ENCODE assay signal across 27 mouse cellular contexts in the genomic region with DNA sequence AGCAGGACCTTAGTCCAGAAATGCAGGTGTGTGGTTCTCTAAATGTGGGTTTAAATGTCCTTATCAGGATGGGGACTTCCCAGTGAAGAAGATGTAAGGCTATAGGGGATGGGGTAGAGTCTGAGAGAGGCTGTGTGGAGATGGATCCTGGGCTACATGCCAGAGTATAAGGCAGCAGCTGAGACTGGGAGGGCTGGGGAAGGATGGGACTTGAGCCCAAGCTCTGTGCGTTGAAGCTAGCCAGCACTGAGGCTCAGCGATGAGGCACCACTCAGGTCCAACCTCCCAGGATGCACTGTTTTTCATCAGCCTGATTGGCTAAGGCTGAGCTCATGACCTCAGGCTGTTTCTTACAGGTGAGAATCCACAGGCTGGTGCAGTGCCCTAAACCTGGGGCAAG. TPM values are rescaled to one million over a fixed set of nuclear protein-coding genes. Genes with fewer than 3 reads are reported as not detected.
DNase-seq lines count a peak whose midpoint lies in the region; ATAC-seq and TF ChIP-seq lines count a peak whose summit lies in the region.
"Had no signal": no experiment of that assay in that cellular context is flagged by ENCODE, and none has a peak within 500 bp of the region (broad histone marks: within the 10 kb centered on the region; RNA-seq: fewer than 3 reads in every experiment).

No protein-coding gene starts in this region.

- no peaks in the 10 kb centered on the region for H3K9me3 ChIP-seq in heart, embryonic 11.5 days (replicated peaks; ENCODE audit: control insufficient read depth, low read length)
- no peaks in the 10 kb centered on the region for H3K9me3 ChIP-seq in lung, embryonic 14.5 days (ENCODE audit: low read depth, low read length)
- H3K9me3 ChIP-seq in lung, embryonic 16.5 days (ENCODE audit: control insufficient read depth, low read length): no peaks in the 10 kb centered on the region
- H3K9me3 ChIP-seq: embryonic facial prominence, embryonic 13.5 days; embryonic facial prominence, embryonic 15.5 days; forebrain, embryonic 10.5 days; forebrain, embryonic 12.5 days had no signal

- H3K4me2 ChIP-seq in heart, embryonic 11.5 days: no peak overlapping the region
- no peak overlapping the region for H3K4me2 ChIP-seq in lung, embryonic 14.5 days
- no peak overlapping the region for H3K4me2 ChIP-seq in lung, embryonic 16.5 days (ENCODE audit: low read depth, low read length)
- H3K4me2 ChIP-seq: embryonic facial prominence, embryonic 13.5 days; embryonic facial prominence, embryonic 15.5 days; forebrain, embryonic 12.5 days had no signal

- peak; percentile 77 for DNase-seq in heart, adult 11 months
- DNase-seq in lung, embryonic 14.5 days: peak; percentile 63
- no peak for DNase-seq in lung, postnatal 4 days
- DNase-seq in lung, postnatal 25 days (ENCODE audit: low spot score): no peak
- peak; percentile 31 for DNase-seq in brain, embryonic 14.5 days (ENCODE audit: low read depth)
- no peak for DNase-seq in spleen, adult 18-20 months
- DNase-seq: adrenal gland, adult 8-10 months; adrenal gland, postnatal 14 days; adrenal gland, postnatal 36 days; cerebellum, adult 11 months; cerebellum, adult 18-20 months; cerebellum, adult 8-10 months; cerebellum, adult 9-11 months; cerebellum, postnatal 14 days; cerebellum, postnatal 36 days; embryo, embryonic 11 days had no signal

- no peaks in the 10 kb centered on the region for H3K4me1 ChIP-seq in heart, embryonic 11.5 days (ENCODE audit: control insufficient read depth, insufficient read depth, low read length)
- H3K4me1 ChIP-seq in lung, embryonic 14.5 days (ENCODE audit: insufficient read depth): no peaks in the 10 kb centered on the region
- H3K4me1 ChIP-seq in lung, embryonic 16.5 days (replicated peaks; ENCODE audit: control insufficient read depth, insufficient read depth, low read length): no peaks in the 10 kb centered on the region
- H3K4me1 ChIP-seq: embryonic facial prominence, embryonic 13.5 days; embryonic facial prominence, embryonic 15.5 days; forebrain, embryonic 10.5 days; forebrain, embryonic 12.5 days had no signal

- H3K9ac ChIP-seq in heart, embryonic 11.5 days (ENCODE audit: low read depth, low read length): no peak overlapping the region
- H3K9ac ChIP-seq in lung, embryonic 14.5 days: no peak overlapping the region
- H3K9ac ChIP-seq in lung, embryonic 16.5 days (ENCODE audit: low read length): no peak overlapping the region
- H3K9ac ChIP-seq: embryonic facial prominence, embryonic 13.5 days; embryonic facial prominence, embryonic 15.5 days; forebrain, embryonic 12.5 days had no signal

- no peak overlapping the region for H3K4me3 ChIP-seq in heart, embryonic 11.5 days (ENCODE audit: low read depth, low read length)
- no peak overlapping the region for H3K4me3 ChIP-seq in lung, embryonic 14.5 days (ENCODE audit: low read depth, low read length)
- no peak overlapping the region for H3K4me3 ChIP-seq in lung, embryonic 16.5 days (ENCODE audit: low read length)
- H3K4me3 ChIP-seq: embryonic facial prominence, embryonic 13.5 days; embryonic facial prominence, embryonic 15.5 days; erythroblast, embryonic 14.5 days; forebrain, embryonic 10.5 days; forebrain, embryonic 12.5 days had no signal

- TF ChIP-seq CTCF in lung, embryonic 14.5 days (IDR thresholded peaks at IDR 0.05; ENCODE audit: low read depth): no peak
- TF ChIP-seq CTCF in brain, embryonic 14.5 days (IDR thresholded peaks at IDR 0.05; ENCODE audit: borderline replicate concordance, extremely low read depth, insufficient read depth, insufficient read length): no peak

- no peak overlapping the region for H3K27ac ChIP-seq in heart, embryonic 11.5 days (ENCODE audit: low read depth, low read length)
- H3K27ac ChIP-seq in lung, embryonic 14.5 days (ENCODE audit: low read depth): no peak overlapping the region
- H3K27ac ChIP-seq in lung, embryonic 16.5 days (ENCODE audit: low read length): no peak overlapping the region
- H3K27ac ChIP-seq: embryonic facial prominence, embryonic 13.5 days; embryonic facial prominence, embryonic 15.5 days; forebrain, embryonic 10.5 days; forebrain, embryonic 12.5 days had no signal

- ATAC-seq in heart, embryonic 11.5 days (replicated peaks; ENCODE audit: insufficient number of reproducible peaks, low FRiP score, low TSS enrichment): no peak
- ATAC-seq in lung, embryonic 14.5 days (ENCODE audit: insufficient read depth): peak; percentile 68; the same call in 1 of the 2 replicates
- peak; percentile 47; the same call in 1 of the 2 replicates for ATAC-seq in lung, embryonic 16.5 days (ENCODE audit: low read depth)
- ATAC-seq: activated CD4-positive, CD25-positive, alpha-beta regulatory T cell, adult 4 months; forebrain, embryonic 16.5 days had no signal

- no peaks in the 10 kb centered on the region for H3K36me3 ChIP-seq in heart, embryonic 11.5 days (ENCODE audit: control insufficient read depth, insufficient read depth, low read length)
- no peaks in the 10 kb centered on the region for H3K36me3 ChIP-seq in lung, embryonic 14.5 days (ENCODE audit: insufficient read depth)
- H3K36me3 ChIP-seq in lung, embryonic 16.5 days (ENCODE audit: control insufficient read depth, insufficient read depth, low read length): no peaks in the 10 kb centered on the region
- H3K36me3 ChIP-seq: embryonic facial prominence, embryonic 13.5 days; embryonic facial prominence, embryonic 15.5 days; forebrain, embryonic 10.5 days; forebrain, embryonic 12.5 days had no signal

- H3K27me3 ChIP-seq in heart, embryonic 11.5 days (ENCODE audit: control insufficient read depth, insufficient read depth, low read length): no peaks in the 10 kb centered on the region
- no peaks in the 10 kb centered on the region for H3K27me3 ChIP-seq in lung, embryonic 14.5 days (ENCODE audit: insufficient read depth, low read length)
- H3K27me3 ChIP-seq in lung, embryonic 16.5 days (ENCODE audit: control insufficient read depth, insufficient read depth, low read depth, low read length): no peaks in the 10 kb centered on the region
- H3K27me3 ChIP-seq: embryonic facial prominence, embryonic 13.5 days; embryonic facial prominence, embryonic 15.5 days; forebrain, embryonic 12.5 days had no signal

- TF ChIP-seq POLR2A in brain, embryonic 14.5 days (IDR thresholded peaks at IDR 0.05; ENCODE audit: borderline replicate concordance, extremely low read depth, insufficient read depth, insufficient read length, poor library complexity, severe bottlenecking): no peak

- 87% methylated on average over 2 of the region's 2 CpGs for WGBS in heart, embryonic 11.5 days (ENCODE audit: insufficient replicate concordance)
- WGBS in lung, embryonic 14.5 days: 73% methylated on average over 2 of the region's 2 CpGs
- 57% methylated on average over 2 of the region's 2 CpGs for WGBS in lung, embryonic 16.5 days

RNA-seq across cellular contexts. Expression of a gene that starts 29.3 kb away (rescaled TPM):
- polyA plus RNA-seq in heart, embryonic 11.5 days (2014; fragmentation: Nextera tagmentation; extraction: Ambion mirVana): not detected in 2 replicates
- polyA plus RNA-seq in lung, embryonic 14.5 days (2014; fragmentation: Nextera tagmentation; extraction: Ambion mirVana): not detected in 2 replicates
- polyA plus RNA-seq in lung, embryonic 16.5 days (2015; fragmentation: Nextera tagmentation; extraction: Ambion mirVana): not detected in 2 replicates
- polyA plus RNA-seq in brain, embryonic 14.5 days (2012; rRNA removed): not detected in 2 replicates
- polyA plus RNA-seq: activated CD4-positive, CD25-positive, alpha-beta regulatory T cell, adult 4 months; C2C12; embryonic facial prominence, embryonic 11.5 days; embryonic facial prominence, embryonic 13.5 days; erythroblast, embryonic 14.5 days; forebrain, embryonic 10.5 days; forebrain, embryonic 12.5 days; forebrain, embryonic 16.5 days had no signal

Comparison
In these comparisons a context has a peak if more than half of its experiments do, and no peak if none do; other contexts are left out.
1. DNase-seq: peak in heart, adult 11 months (single experiment), lung, embryonic 14.5 days (single experiment) and brain, embryonic 14.5 days (single experiment); none in lung, postnatal 4 days (0 of 2), lung, postnatal 25 days (single experiment) and spleen, adult 18-20 months (0 of 2).